Mouse (Mus musculus) forebrain, embryonic 11.5 days (tissue): ENCODE measurements around the gene BC005537. TPM values are rescaled to one million over a fixed set of nuclear protein-coding genes. Genes with fewer than 3 reads are reported as not detected.
A peak's percentile ranks its signal among the peaks of the same experiment; 100 is the strongest.
"Not testable (repeated sequence)": the region's sequence is repeated elsewhere in the genome, so short reads cannot be mapped to it uniquely, and the experiment has no call there.

Experiments
- ATAC-seq: fragments of 200-750 bp; cut with Nextera tagmentation; replicated peaks from 2 replicates; pipeline ENCODE4 v1.8.0; 2017; ENCODE audit warnings: moderate TSS enrichment; ENCODE audit not compliant: low FRiP score
- DNase-seq: peaks from one replicate; pipeline ENCODE4 v3.0.0-alpha.2; 2017; ENCODE audit warnings: low spot score
- H3K27ac ChIP-seq: fragments of 300-500 bp; sonication (generic); 2 replicates; pipeline ENCODE4 v1.5.1; 2014; ENCODE audit warnings: low read depth, low read length
- H3K27me3 ChIP-seq: fragments of 300-500 bp; sonication (generic); 2 replicates; pipeline ENCODE4 v1.6.1; 2014; ENCODE audit warnings: mild to moderate bottlenecking, low read length, mixed read lengths; ENCODE audit not compliant: control insufficient read depth, insufficient read depth
- H3K36me3 ChIP-seq: fragments of 300-500 bp; sonication (generic); 2 replicates; pipeline ENCODE4 v1.6.1; 2014; ENCODE audit warnings: mild to moderate bottlenecking, low read length, moderate library complexity, mixed read lengths; ENCODE audit not compliant: control insufficient read depth, insufficient read depth
- H3K4me1 ChIP-seq: fragments of 300-500 bp; sonication (generic); replicated peaks from 2 replicates; pipeline ENCODE4 v1.6.1; 2014; ENCODE audit warnings: low read length, mixed read lengths; ENCODE audit not compliant: control insufficient read depth, insufficient read depth
- H3K4me2 ChIP-seq: fragments of 300-500 bp; sonication (generic); 2 replicates; pipeline ENCODE4 v1.6.1; 2014; ENCODE audit warnings: low read depth, mild to moderate bottlenecking, low read length, moderate library complexity, mixed read lengths; ENCODE audit not compliant: severe bottlenecking
- H3K4me3 ChIP-seq: fragments of 300-500 bp; sonication (generic); 2 replicates; pipeline ENCODE4 v1.5.1; 2014; ENCODE audit warnings: low read depth, low read length
- H3K9ac ChIP-seq: fragments of 300-500 bp; sonication (generic); 2 replicates; pipeline ENCODE4 v1.6.1; 2014; ENCODE audit warnings: low read length
- H3K9me3 ChIP-seq: fragments of 300-500 bp; sonication (generic); 2 replicates; pipeline ENCODE4 v1.6.1; 2016; ENCODE audit warnings: low read length, mixed read lengths; ENCODE audit not compliant: control insufficient read depth
- WGBS: fragments of 180-500 bp; shearing (Covaris S2); extraction: QIAGEN DNeasy Blood & Tissue Kit; methylation state at CpG from one replicate; pipeline ENCODE4 v1.1.7; 2014; 5-methylcytosine and 5-hydroxymethylcytosine counted together
- polyA plus RNA-seq: library from polyadenylated mRNA; unstranded; fragments of >200 nt; fragmentation: Nextera tagmentation; extraction: Ambion mirVana; gene quantifications from 2 replicates; pipeline ENCODE4 v1.2.1, GENCODE M21; 2014

BC005537 gene
- polyA plus RNA-seq, 1 experiment from 2014 or later, result 27.5 TPM

DNA sequence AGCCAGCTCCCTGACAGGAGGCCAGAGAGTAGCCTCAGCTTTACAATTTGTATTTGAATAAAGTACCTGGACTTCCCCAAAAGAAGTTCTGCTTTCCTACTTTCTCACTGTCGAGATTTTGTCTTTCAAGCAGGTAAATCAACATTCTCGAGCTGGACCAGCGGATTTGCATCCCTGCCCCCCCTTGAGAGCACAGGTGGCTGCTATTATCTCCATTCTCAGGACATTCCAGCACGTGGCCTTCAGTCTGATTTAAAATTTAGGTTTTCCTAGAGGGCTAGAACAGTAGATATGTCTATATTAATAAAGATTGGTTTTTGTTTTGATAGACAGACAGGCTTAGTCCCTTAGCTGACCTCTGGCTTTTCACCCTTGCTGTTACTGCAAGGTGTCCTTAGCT, 33.6 kb upstream of the BC005537 start:
- not testable (repeated sequence) for H3K4me3 ChIP-seq, ATAC-seq, H3K4me1 ChIP-seq, H3K27ac ChIP-seq, H3K9ac ChIP-seq, H3K9me3 ChIP-seq, H3K36me3 ChIP-seq, DNase-seq, H3K4me2 ChIP-seq, H3K27me3 ChIP-seq
- WGBS, result 74% methylated on average over 4 of the region's 4 CpGs

DNA sequence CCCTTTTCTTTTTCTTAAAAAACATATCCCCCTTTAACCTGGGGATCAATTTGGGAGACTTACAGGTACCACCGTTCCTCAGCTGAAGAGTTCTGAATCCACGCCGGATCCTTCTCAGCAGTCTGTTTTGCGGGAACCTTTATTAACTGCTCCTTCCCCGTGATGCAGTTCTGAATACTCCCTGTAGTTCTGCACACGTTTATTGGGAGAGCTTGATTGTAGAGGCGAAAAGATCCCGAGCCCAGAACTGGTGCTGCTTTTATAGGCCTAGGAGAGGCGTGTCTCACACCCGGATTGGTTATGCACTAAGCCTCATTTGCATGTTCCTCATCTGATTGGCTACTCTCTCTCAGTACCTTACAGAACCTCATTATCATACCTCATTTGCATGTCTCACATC, 30.0 kb upstream of the BC005537 start:
- not testable (repeated sequence) for H3K27ac ChIP-seq, H3K27me3 ChIP-seq, DNase-seq, H3K4me1 ChIP-seq, H3K4me3 ChIP-seq, H3K36me3 ChIP-seq, H3K9ac ChIP-seq, ATAC-seq, H3K9me3 ChIP-seq, H3K4me2 ChIP-seq
- WGBS, result 96% methylated on average over 10 of the region's 10 CpGs

DNA sequence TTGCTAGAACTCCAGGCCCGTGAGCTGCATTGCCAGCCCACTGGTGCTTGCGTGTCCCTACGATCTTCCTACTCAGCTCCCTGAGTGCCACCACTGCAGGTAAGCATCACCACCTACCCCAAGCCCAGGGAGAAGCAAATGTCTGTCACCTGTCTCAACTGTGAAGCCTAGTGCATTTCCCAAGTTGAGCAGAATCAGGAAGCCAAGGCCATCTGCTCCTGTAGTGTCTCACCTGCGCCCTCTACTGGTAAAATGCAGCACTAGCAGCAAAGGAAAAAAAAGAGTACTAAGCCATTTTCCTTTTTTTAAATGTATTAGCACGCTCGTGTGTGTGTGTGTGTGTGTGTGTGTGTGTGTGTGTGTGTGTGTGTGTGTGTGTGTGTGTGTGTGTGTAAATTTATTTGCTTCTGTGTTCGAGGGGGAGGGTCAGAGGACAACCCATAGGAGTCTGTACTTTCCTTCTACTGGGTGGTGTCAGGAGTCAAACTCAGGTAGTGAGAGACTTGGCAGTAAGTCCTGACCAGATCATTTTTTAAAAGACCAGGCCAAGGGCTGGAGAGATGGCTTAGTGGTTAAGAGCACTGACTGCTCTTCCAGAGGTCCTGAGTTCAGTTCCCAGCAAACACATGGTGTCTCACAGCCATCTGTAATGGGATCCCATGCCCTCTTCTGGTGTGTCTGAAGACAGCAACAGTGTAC, 25.2 kb upstream of the BC005537 start:
- peak; percentile 66 for DNase-seq
- H3K4me1 ChIP-seq, result no peaks in the 10 kb centered on the region
- H3K27me3 ChIP-seq, result no peaks in the 10 kb centered on the region
- no peak overlapping the region for H3K4me3 ChIP-seq
- no peak for ATAC-seq
- no peaks in the 10 kb centered on the region for H3K36me3 ChIP-seq
- H3K4me2 ChIP-seq, result no peak overlapping the region
- WGBS, result 56% methylated on average over 7 of the region's 7 CpGs
- H3K27ac ChIP-seq, result no peak overlapping the region
- H3K9me3 ChIP-seq, result no peaks in the 10 kb centered on the region
- H3K9ac ChIP-seq, result no peak overlapping the region

DNA sequence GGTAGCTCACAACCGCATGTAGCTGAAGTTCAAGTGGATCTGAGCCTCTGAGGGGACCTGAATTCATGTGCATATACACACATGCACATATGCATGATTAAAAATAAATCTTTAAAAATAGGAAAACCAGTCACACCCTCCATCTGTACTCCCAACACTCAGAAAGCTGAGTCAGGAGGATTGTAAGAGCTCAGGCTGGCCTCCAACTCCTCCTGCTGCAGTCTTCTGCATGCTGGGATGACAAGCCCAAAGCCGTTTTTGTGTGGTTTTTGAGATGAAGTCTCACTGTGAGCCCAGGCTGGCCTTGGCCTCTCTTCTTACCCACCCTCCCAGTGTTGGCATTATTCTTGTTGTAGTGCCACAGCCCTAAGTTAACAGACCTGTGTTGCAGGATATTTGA, 23.4 kb upstream of the BC005537 start:
- no peak for DNase-seq
- WGBS, result 72% methylated on average over 2 of the region's 2 CpGs

DNA sequence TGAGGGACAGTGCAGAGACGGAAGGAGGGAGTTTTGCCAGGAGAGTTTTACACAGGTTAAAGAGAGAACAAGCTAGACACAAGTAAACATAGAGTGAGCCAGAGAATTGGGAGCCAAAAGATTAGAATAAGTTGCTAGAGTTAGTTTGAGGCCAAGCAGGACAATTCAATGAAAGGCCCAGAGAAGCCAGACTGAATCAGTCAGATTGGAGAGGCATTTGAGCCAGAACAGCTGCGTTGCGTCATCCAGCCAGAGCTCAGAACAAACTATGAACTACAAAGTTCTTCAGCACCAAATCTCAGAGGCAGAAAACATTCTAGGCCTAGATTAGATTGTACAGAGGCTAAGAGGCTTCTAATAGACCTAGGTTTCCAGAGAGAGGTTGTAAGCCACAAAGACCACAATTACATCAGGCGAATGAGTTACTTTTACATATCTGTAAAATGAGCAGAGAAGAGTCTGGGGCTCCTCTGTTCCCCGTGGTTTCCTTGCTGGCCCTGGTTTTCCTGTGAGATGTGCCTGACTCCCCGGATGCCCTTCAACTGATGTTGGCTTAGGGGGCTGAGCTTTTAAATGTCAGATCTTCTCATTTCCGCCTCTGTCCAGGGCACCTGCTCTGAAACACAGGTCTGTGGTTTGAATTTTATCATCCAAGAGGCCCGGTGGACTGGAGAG, 22.6 kb upstream of the BC005537 start:
- H3K4me2 ChIP-seq, result no peak overlapping the region
- H3K4me3 ChIP-seq, result no peak overlapping the region
- no peaks in the 10 kb centered on the region for H3K4me1 ChIP-seq
- H3K9me3 ChIP-seq, result no peaks in the 10 kb centered on the region
- H3K27ac ChIP-seq, result no peak overlapping the region
- ATAC-seq, result no peak
- H3K9ac ChIP-seq, result no peak overlapping the region
- 91% methylated on average over 8 of the region's 8 CpGs for WGBS
- no peaks in the 10 kb centered on the region for H3K36me3 ChIP-seq
- DNase-seq, result no peak
- H3K27me3 ChIP-seq, result no peaks in the 10 kb centered on the region

More for the DNA sequence above, 23.4 kb upstream of the BC005537 start:
- Histone ChIP-seq H3K4me3 (no peak overlapping the region), H3K36me3 (no peaks in the 10 kb centered on the region), H3K9ac (no peak overlapping the region), H3K4me1 (no peaks in the 10 kb centered on the region), H3K4me2 (no peak overlapping the region), H3K27me3 (no peaks in the 10 kb centered on the region), H3K9me3 (no peaks in the 10 kb centered on the region), H3K27ac (no peak overlapping the region)
- ATAC-seq, result no peak

DNA sequence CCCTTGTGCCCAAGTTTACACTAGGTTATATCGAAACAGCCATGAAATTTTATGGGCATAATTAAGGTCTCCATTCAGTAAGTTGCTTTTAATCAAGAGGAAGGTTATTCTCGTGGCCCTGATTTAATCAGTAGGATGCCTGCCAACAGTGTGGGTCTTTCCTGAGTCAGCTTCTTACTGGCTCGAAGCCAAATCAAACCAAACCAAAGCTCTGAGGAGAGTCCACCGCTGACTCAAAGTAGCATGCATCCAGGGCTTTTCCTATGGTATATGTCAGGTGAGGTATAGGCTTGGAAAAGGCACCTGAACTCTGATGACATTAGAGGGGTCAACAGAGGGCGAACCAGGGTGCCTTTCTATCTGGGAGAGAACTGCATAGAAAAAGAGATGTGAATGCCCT, 19.5 kb upstream of the BC005537 start:
- no peaks in the 10 kb centered on the region for H3K27me3 ChIP-seq
- H3K4me2 ChIP-seq, result no peak overlapping the region
- H3K9me3 ChIP-seq, result no peaks in the 10 kb centered on the region
- no peaks in the 10 kb centered on the region for H3K36me3 ChIP-seq
- no peak overlapping the region for H3K4me3 ChIP-seq
- ATAC-seq, result no peak
- WGBS, result 81% methylated on average over 5 of the region's 5 CpGs
- no peaks in the 10 kb centered on the region for H3K4me1 ChIP-seq
- DNase-seq, result no peak
- H3K9ac ChIP-seq, result no peak overlapping the region
- H3K27ac ChIP-seq, result no peak overlapping the region

DNA sequence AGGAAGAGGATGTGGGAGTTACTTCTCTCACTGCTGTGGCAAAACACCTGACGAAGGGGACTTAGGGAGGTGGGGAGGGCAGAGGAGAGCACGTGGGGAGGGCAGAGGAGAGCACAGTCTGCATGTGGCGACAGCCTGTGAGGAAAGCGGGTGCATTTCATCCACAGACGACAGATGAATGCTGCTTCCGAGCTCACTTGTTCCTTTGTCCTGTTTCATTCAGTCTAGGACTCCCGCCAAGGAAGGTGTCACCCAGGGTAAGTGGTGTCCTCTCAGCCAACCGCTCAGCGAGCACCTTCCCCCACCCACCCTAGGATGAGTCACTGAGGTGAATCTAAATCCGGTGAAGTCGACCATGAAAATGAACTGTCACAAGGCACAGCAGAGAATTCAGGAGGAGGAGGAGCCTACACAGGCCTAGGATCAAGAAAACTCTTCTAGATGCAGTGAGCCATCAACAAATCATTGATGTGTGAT, 15.4 kb upstream of the BC005537 start:
- ATAC-seq, result no peak
- H3K9ac ChIP-seq, result no peak overlapping the region
- whole genome bisulfite sequencing, result 57% methylated on average over 11 of the region's 11 CpGs

DNA sequence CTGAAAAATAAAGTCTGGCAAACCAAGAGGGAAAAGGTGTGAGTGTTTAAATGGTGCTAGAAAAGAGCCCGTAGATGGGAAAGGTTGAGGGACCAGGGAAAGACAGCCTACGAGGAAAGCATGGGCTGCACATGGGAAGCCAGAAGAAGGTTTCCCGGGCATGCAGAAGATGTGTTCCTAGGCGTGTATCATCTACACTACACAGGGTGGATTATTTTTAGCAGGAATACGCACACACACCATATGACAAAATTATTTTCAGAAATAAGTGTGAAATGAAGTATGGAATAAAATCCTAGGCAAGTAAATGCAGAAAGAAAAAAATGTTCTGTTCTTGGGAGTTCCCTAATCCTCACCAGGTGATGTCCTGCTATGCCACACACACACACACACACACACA, 14.0 kb upstream of the BC005537 start:
- Histone ChIP-seq H3K4me2 (no peak overlapping the region), H3K27me3 (no peaks in the 10 kb centered on the region), H3K9me3 (no peaks in the 10 kb centered on the region), H3K27ac (no peak overlapping the region), H3K36me3 (no peaks in the 10 kb centered on the region), H3K4me1 (no peaks in the 10 kb centered on the region), H3K9ac (no peak overlapping the region), H3K4me3 (no peak overlapping the region)
- no peak for DNase-seq
- ATAC-seq, result no peak
- 89% methylated on average over 5 of the region's 5 CpGs for WGBS

More for the DNA sequence above, 15.4 kb upstream of the BC005537 start:
- H3K27me3 ChIP-seq, result no peaks in the 10 kb centered on the region
- H3K36me3 ChIP-seq, result no peaks in the 10 kb centered on the region
- H3K27ac ChIP-seq, result no peak overlapping the region
- H3K9me3 ChIP-seq, result no peaks in the 10 kb centered on the region
- no peaks in the 10 kb centered on the region for H3K4me1 ChIP-seq
- DNase-seq, result no peak
- H3K4me3 ChIP-seq, result no peak overlapping the region
- H3K4me2 ChIP-seq, result no peak overlapping the region

DNA sequence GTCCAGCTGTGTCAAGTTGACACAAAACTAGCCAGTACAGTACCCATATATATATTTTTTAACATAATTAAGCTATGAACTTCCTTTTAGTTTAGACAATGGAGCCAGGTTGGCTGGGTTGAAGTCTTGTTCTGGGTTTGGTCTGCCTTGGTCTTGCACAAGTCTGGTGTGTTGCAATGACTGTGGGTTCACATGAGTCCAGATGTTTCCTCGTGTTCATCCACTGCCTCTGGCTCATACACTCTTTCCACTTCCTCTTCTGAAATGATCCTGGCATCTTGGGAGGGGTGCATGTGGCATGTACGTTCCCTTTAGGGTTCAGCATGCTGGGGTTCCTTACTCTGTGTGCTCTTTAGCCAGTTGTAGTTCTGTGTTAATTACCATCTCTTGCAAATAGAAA, 10.1 kb upstream of the BC005537 start:
- Histone ChIP-seq H3K36me3 (no peaks in the 10 kb centered on the region), H3K4me2 (no peak overlapping the region), H3K9ac (no peak overlapping the region), H3K9me3 (no peaks in the 10 kb centered on the region), H3K27ac (no peak overlapping the region), H3K27me3 (no peaks in the 10 kb centered on the region), H3K4me3 (no peak overlapping the region), H3K4me1 (no peaks in the 10 kb centered on the region)
- ATAC-seq, result no peak
- 65% methylated on average over 2 of the region's 2 CpGs for WGBS
- DNase-seq, result no peak
